Mouse (Mus musculus) MEL (cell line): ENCODE data around the gene Tap2. TPM values are rescaled to one million over a fixed set of nuclear protein-coding genes. Genes with fewer than 3 reads are reported as not detected.

Experiments
- DNase-seq: peaks from one replicate; pipeline ENCODE4 v3.0.0; 2011; ENCODE audit warnings: low read depth, low spot score
- H3K27ac ChIP-seq: 2 replicates; pipeline ENCODE4 v1.5.1; 2012; ENCODE audit warnings: low read depth, mild to moderate bottlenecking, control low read depth, low read length, moderate library complexity; ENCODE audit not compliant: control insufficient read depth
- H3K27me3 ChIP-seq, 2 experiments: fragments of 150-350 bp in 1 of 2; sonication (generic) in 1 of 2; 2 replicates each; pipeline ENCODE4 v1.6.1; 2012; ENCODE audit warnings: low read length in 2 of 2, mild to moderate bottlenecking in 2 of 2, improper control_type of control experiment in 1 of 2, moderate library complexity in 1 of 2; ENCODE audit not compliant: insufficient read depth in 2 of 2, control insufficient read depth in 1 of 2
- H3K36me3 ChIP-seq, 2 experiments: 2 replicates each; pipeline ENCODE4 v1.6.1; 2012 to 2014; ENCODE audit warnings: low read length in 2 of 2, improper control_type of control experiment in 1 of 2, inconsistent platforms in 1 of 2, mild to moderate bottlenecking in 1 of 2; ENCODE audit not compliant: insufficient read depth in 2 of 2, control insufficient read depth in 1 of 2
- H3K4me1 ChIP-seq, 2 experiments: fragments of 150-350 bp in 1 of 2; sonication (generic) in 1 of 2; 2 replicates each; pipeline ENCODE4 v1.6.1; 2012; ENCODE audit warnings: low read length in 2 of 2, improper control_type of control experiment in 1 of 2, mild to moderate bottlenecking in 1 of 2; ENCODE audit not compliant: insufficient read depth in 2 of 2, control insufficient read depth in 1 of 2
- H3K4me3 ChIP-seq, 2 experiments: fragments of 150-350 bp in 1 of 2; sonication (generic) in 1 of 2; 2 replicates each; pipeline ENCODE4 v1.5.1; 2012; ENCODE audit warnings: low read depth in 2 of 2, low read length in 2 of 2, mild to moderate bottlenecking in 2 of 2, moderate library complexity in 2 of 2, control low read depth in 1 of 2, improper control_type of control experiment in 1 of 2; ENCODE audit not compliant: control insufficient read depth in 1 of 2, insufficient read depth in 1 of 2
- H3K79me2 ChIP-seq: 2 replicates; pipeline ENCODE4 v1.6.1; 2012; ENCODE audit warnings: mild to moderate bottlenecking, low read length, moderate library complexity; ENCODE audit not compliant: control insufficient read depth, poor library complexity, insufficient read depth
- H3K9ac ChIP-seq: 2 replicates; pipeline ENCODE4 v1.6.1; 2012; ENCODE audit warnings: low read depth, mild to moderate bottlenecking, control low read depth, low read length, moderate library complexity; ENCODE audit not compliant: control insufficient read depth, poor library complexity, severe bottlenecking
- H3K9me3 ChIP-seq: fragments of 150-350 bp; sonication (generic); replicated peaks from 2 replicates; pipeline ENCODE4 v1.6.1; 2012; ENCODE audit warnings: mild to moderate bottlenecking, low read length, improper control_type of control experiment, moderate library complexity; ENCODE audit not compliant: insufficient read depth
- BHLHE40 ChIP-seq: IDR thresholded peaks from 2 replicates; pipeline ENCODE4 v1.6.1; 2012; ENCODE audit warnings: low read depth, mild to moderate bottlenecking, inconsistent platforms, low read length, improper control_type of control experiment, borderline replicate concordance
- CHD1 ChIP-seq: IDR thresholded peaks from 2 replicates; pipeline ENCODE4 v1.6.1; 2012; ENCODE audit warnings: low read depth, mild to moderate bottlenecking, inconsistent platforms, low read length, improper control_type of control experiment
- CHD2 ChIP-seq: IDR thresholded peaks from 2 replicates; pipeline ENCODE4 v1.6.1; 2011; ENCODE audit warnings: low read length, improper control_type of control experiment
- ELF1 ChIP-seq: IDR thresholded peaks from 2 replicates; pipeline ENCODE4 v1.6.1; 2014; ENCODE audit warnings: low read depth, mild to moderate bottlenecking, inconsistent platforms, low read length, improper control_type of control experiment, moderate library complexity
- EP300 ChIP-seq, 2 experiments: IDR thresholded peaks; 2 replicates each; pipeline ENCODE4 v1.6.1; 2011; ENCODE audit warnings: improper control_type of control experiment in 2 of 2, low read length in 2 of 2, low read depth in 1 of 2, mild to moderate bottlenecking in 1 of 2
- GABPA ChIP-seq: IDR thresholded peaks from 2 replicates; pipeline ENCODE4 v1.6.1; 2012; ENCODE audit warnings: low read depth, mild to moderate bottlenecking, inconsistent platforms, low read length, improper control_type of control experiment, moderate library complexity
- JUND ChIP-seq: IDR thresholded peaks from 2 replicates; pipeline ENCODE4 v1.6.1; 2011; ENCODE audit warnings: low read depth, mild to moderate bottlenecking, improper control_type of control experiment, low read length
- KAT2A ChIP-seq: conservative IDR thresholded peaks from 2 replicates; pipeline ENCODE4 v1.6.1; 2012; ENCODE audit warnings: low read depth, low read length, improper control_type of control experiment, inconsistent platforms
- MAX ChIP-seq: IDR thresholded peaks from 2 replicates; pipeline ENCODE4 v1.6.1; 2011; ENCODE audit warnings: low read length, improper control_type of control experiment
- MXI1 ChIP-seq: IDR thresholded peaks from 2 replicates; pipeline ENCODE4 v1.6.1; 2011; ENCODE audit warnings: mild to moderate bottlenecking, low read depth, low read length, improper control_type of control experiment
- MYC ChIP-seq: IDR thresholded peaks from 2 replicates; pipeline ENCODE4 v1.6.1; 2011; ENCODE audit warnings: low read depth, mild to moderate bottlenecking, low read length, improper control_type of control experiment, moderate library complexity
- POLR2AphosphoS2 ChIP-seq: IDR thresholded peaks from 2 replicates; pipeline ENCODE4 v1.6.1; 2011; ENCODE audit warnings: low read length, improper control_type of control experiment
- POLR2AphosphoS5 ChIP-seq: IDR thresholded peaks from 2 replicates; pipeline ENCODE4 v1.6.1; 2012; ENCODE audit warnings: low read depth, borderline replicate concordance, mild to moderate bottlenecking, inconsistent platforms, low read length, moderate library complexity, mixed read lengths
- RAD21 ChIP-seq: IDR thresholded peaks from 2 replicates; pipeline ENCODE4 v1.6.1; 2011; ENCODE audit warnings: mild to moderate bottlenecking, low read depth, low read length, improper control_type of control experiment
- TAL1 ChIP-seq: IDR thresholded peaks from 2 replicates; pipeline ENCODE4 v1.6.1; 2012; ENCODE audit warnings: mild to moderate bottlenecking, inconsistent platforms, low read length, moderate library complexity, mixed read lengths
- TBP ChIP-seq: IDR thresholded peaks from 2 replicates; pipeline ENCODE4 v1.8.0; 2011; ENCODE audit warnings: low read depth, low read length, improper control_type of control experiment
- TCF12 ChIP-seq: IDR thresholded peaks from 2 replicates; pipeline ENCODE4 v1.6.1; 2014; ENCODE audit warnings: low read depth, mild to moderate bottlenecking, inconsistent platforms, low read length, improper control_type of control experiment, moderate library complexity
- USF2 ChIP-seq, 2 experiments: IDR thresholded peaks; 2 replicates each; pipeline ENCODE4 v1.6.1; 2011 to 2012; ENCODE audit warnings: improper control_type of control experiment in 2 of 2, low read length in 2 of 2, borderline replicate concordance in 1 of 2, inconsistent platforms in 1 of 2, low read depth in 1 of 2, mild to moderate bottlenecking in 1 of 2; ENCODE audit not compliant: insufficient read depth in 1 of 2
- ZKSCAN1 ChIP-seq: IDR thresholded peaks from 2 replicates; pipeline ENCODE4 v1.6.1; 2012; ENCODE audit warnings: low read depth, mild to moderate bottlenecking, inconsistent platforms, low read length, improper control_type of control experiment, moderate library complexity
- polyA plus RNA-seq, 2 experiments: library from polyadenylated mRNA; stranded (reverse) in 1 of 2; unstranded in 1 of 2; fragments of >175 nt in 1 of 2; fragments of >200 nt in 1 of 2; gene quantifications; 2 replicates each; pipeline versions ENCODE4 v1.2.1 to v1.2.4; 2012; ENCODE audit warnings: low replicate concordance in 2 of 2, low read depth in 1 of 2; ENCODE audit not compliant: insufficient read length in 2 of 2, insufficient read depth in 1 of 2, missing spikeins in 1 of 2
- total RNA-seq: library from RNA; depleted of rRNA; stranded (reverse); fragments of 300-350 nt; gene quantifications from 2 replicates; pipeline ENCODE4 v1.2.3, GENCODE M21; 2012

Tap2 gene
- total and polyA plus RNA-seq, 3 experiments: 48.5 to 63.0 TPM; not detected in 1

DNA sequence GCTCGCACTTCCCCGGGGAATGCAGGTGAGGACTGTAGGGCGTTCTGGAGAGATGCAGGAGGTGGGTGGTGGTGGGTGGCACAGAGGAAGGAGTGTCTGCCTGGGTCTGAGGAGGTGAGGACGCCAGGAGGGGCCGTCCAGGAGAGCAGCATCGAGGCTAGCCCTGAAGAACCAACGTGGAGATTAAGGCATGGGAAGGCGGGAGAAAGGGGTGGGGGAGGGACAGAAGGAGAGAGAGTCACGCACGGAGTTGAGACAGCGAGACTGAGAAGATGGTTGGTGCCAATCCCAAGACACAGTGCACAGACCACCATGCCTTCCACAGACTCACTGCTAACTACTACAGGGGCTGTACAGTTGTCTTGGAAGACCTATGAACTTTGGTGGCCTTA, 4.8 kb upstream of the Tap2 start:
- peaks cover 0 to 5% of the 10 kb centered on the region in 2 experiments; a peak in 1 of 4 replicates for H3K36me3 ChIP-seq
- peak overlapping the region; percentile 67 to 93 for H3K4me3 ChIP-seq
- peaks cover 15% of the 10 kb centered on the region for H3K79me2 ChIP-seq
- no peaks in the 10 kb centered on the region for H3K27me3 ChIP-seq
- H3K9ac ChIP-seq: peak overlapping the region; percentile 88
- H3K27ac ChIP-seq: peak overlapping the region; percentile 59
- no peaks in the 10 kb centered on the region for H3K9me3 ChIP-seq
- TF ChIP-seq EP300 (IDR thresholded peaks at IDR 0.05; ENCODE audit: low read depth in 1 of 2, low read length in 2 of 2) (peak in 1 of 2 experiments; percentile 4; a peak in 1 of 4 replicates), CHD2 (0 out of 2 replicates have a peak, but pooled peaks have one; percentile 18), MXI1 (peak; percentile 3; the same call in 1 of the 2 replicates), POLR2AphosphoS5 (no peak), MYC (peak; percentile 49; the same call in 1 of the 2 replicates), TCF12 (0 out of 2 replicates have a peak, but pooled peaks have one; percentile 16), CHD1 (no peak), TBP (peak; percentile 36; the same call in 1 of the 2 replicates), MAX (peak; percentile 71), BHLHE40 (no peak)
- DNase-seq: peak; percentile 73
- peaks cover 12 to 14% of the 10 kb centered on the region in 2 experiments for H3K4me1 ChIP-seq

DNA sequence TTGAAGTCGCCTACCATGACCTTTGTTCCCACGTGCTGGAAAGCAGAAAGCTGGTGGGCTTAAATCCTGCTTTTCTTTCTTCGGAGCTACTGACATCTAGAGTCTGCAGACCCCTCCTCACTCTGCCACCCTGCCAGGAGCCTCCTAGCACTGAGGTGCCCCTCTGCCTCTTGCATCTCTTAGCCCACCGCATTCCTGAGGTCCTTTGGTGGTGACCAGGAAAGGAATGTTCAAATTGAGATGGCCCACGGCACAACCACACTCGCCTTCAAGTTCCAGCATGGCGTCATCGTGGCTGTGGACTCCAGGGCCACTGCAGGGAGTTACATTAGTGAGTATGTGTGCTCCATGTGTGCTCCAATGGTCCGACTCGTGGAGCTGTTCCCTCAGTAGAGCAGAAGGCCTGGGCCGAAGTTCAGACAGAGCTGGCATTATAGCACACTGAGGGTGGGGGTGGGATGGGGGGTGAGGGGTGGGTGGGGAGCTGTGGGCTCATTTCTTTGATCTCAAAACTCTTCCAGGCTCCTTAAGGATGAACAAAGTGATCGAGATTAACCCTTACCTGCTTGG, 4.2 kb upstream of the Tap2 start:
- DNase-seq: no peak
- H3K4me3 ChIP-seq: peak overlapping the region; percentile 67 to 93

More for the DNA sequence above, 4.2 kb upstream of the Tap2 start:
- H3K9me3 ChIP-seq: no peaks in the 10 kb centered on the region
- no peaks in the 10 kb centered on the region for H3K27me3 ChIP-seq
- H3K4me1 ChIP-seq: peaks cover 13 to 15% of the 10 kb centered on the region in 2 experiments
- TF ChIP-seq JUND: no peak
- TF ChIP-seq CHD2: no peak
- no peak for TF ChIP-seq BHLHE40
- no peak for TF ChIP-seq MAX
- TF ChIP-seq TBP: no peak
- no peak for TF ChIP-seq ELF1
- TF ChIP-seq MYC: no peak
- no peak for TF ChIP-seq ZKSCAN1
- TF ChIP-seq USF2 (IDR thresholded peaks at IDR 0.05; ENCODE audit: borderline replicate concordance in 1 of 2, insufficient read depth in 1 of 2, low read depth in 1 of 2, low read length in 2 of 2): no peak
- no peak for TF ChIP-seq POLR2AphosphoS2
- no peak for TF ChIP-seq TAL1
- TF ChIP-seq KAT2A: no peak
- no peak for TF ChIP-seq GABPA
- TF ChIP-seq RAD21: no peak
- peak overlapping the region; percentile 88 for H3K9ac ChIP-seq
- peaks cover 15% of the 10 kb centered on the region for H3K79me2 ChIP-seq
- H3K36me3 ChIP-seq: peaks cover 0 to 5% of the 10 kb centered on the region in 2 experiments; a peak in 1 of 4 replicates
- peak overlapping the region; percentile 59 for H3K27ac ChIP-seq
